Mouse (Mus musculus) liver, postnatal 0 days (tissue): ENCODE measurements at regions not wholly inside any gene's neighbourhood (a gene's known extent, or its start where the extent isn't known, plus 50 kb on each side); places are given as distances from the start of the nearest gene placed in this dataset.

Source experiments
- ATAC-seq: fragments of 200-750 bp; cut with Nextera tagmentation; 2 replicates; pipeline ENCODE4 v1.8.0; 2017; ENCODE audit warnings: mild to moderate bottlenecking, moderate library complexity
- DNase-seq: peaks from one replicate; pipeline ENCODE4 v3.0.0-alpha.2; 2016
- H3K27ac ChIP-seq: fragments of 300-500 bp; sonication (generic); 2 replicates; pipeline ENCODE4 v1.5.1; 2014; ENCODE audit warnings: antibody characterized with exemption, moderate library complexity, mild to moderate bottlenecking, low read depth
- H3K27me3 ChIP-seq: fragments of 300-500 bp; sonication (generic); 2 replicates; pipeline ENCODE4 v1.6.1; 2014; ENCODE audit warnings: low read length, control low read depth, mixed read lengths; ENCODE audit not compliant: insufficient read depth
- H3K36me3 ChIP-seq: fragments of 300-500 bp; sonication (generic); replicated peaks from 2 replicates; pipeline ENCODE4 v1.6.1; 2014; ENCODE audit warnings: mild to moderate bottlenecking, control low read depth, low read length, moderate library complexity, mixed read lengths; ENCODE audit not compliant: insufficient read depth
- H3K4me1 ChIP-seq: fragments of 300-500 bp; sonication (generic); 2 replicates; pipeline ENCODE4 v1.6.1; 2014; ENCODE audit warnings: antibody characterized with exemption, mild to moderate bottlenecking, control low read depth; ENCODE audit not compliant: insufficient read depth
- H3K4me2 ChIP-seq: fragments of 300-500 bp; sonication (generic); 2 replicates; pipeline ENCODE4 v1.6.1; 2014; ENCODE audit warnings: low read depth, mild to moderate bottlenecking, low read length, moderate library complexity, mixed read lengths
- H3K4me3 ChIP-seq: fragments of 300-500 bp; sonication (generic); 2 replicates; pipeline ENCODE4 v1.5.1; 2014; ENCODE audit warnings: low read depth, low read length
- H3K9ac ChIP-seq: fragments of 300-500 bp; sonication (generic); replicated peaks from 2 replicates; pipeline ENCODE4 v1.6.1; 2014; ENCODE audit warnings: mild to moderate bottlenecking, moderate library complexity
- H3K9me3 ChIP-seq: fragments of 300-500 bp; sonication (generic); 2 replicates; pipeline ENCODE4 v1.6.1; 2016; ENCODE audit warnings: mild to moderate bottlenecking, control low read depth, low read length, mixed read lengths
- CTCF ChIP-seq: sonication (generic); IDR thresholded peaks from 2 replicates; pipeline ENCODE4 v1.5.1; 2016; ENCODE audit warnings: antibody characterized with exemption, low read depth
- EP300 ChIP-seq: IDR thresholded peaks from 2 replicates; pipeline ENCODE4 v1.6.1; 2016; ENCODE audit warnings: antibody characterized with exemption, low read depth, mild to moderate bottlenecking
- WGBS: fragments of 180-500 bp; shearing (Covaris S2); extraction: QIAGEN DNeasy Blood & Tissue Kit; methylation state at CpG from one replicate; pipeline ENCODE4 v1.1.7; 2014; ENCODE audit not compliant: insufficient replicate concordance; 5-methylcytosine and 5-hydroxymethylcytosine counted together

GRCm38 (mm10) chr4:81969621-81970115 lies 527.1 kb upstream of the Mpdz start:
- Histone ChIP-seq H3K36me3 (no peaks in the 10 kb centered on the region), H3K4me3 (no peak overlapping the region), H3K4me2 (no peak overlapping the region), H3K4me1 (no peaks in the 10 kb centered on the region), H3K9me3 (no peaks in the 10 kb centered on the region), H3K9ac (no peak overlapping the region), H3K27ac (no peak overlapping the region), H3K27me3 (no peaks in the 10 kb centered on the region)
- no peak for TF ChIP-seq EP300
- no peak for DNase-seq
- 62% methylated on average over 3 of the region's 3 CpGs for WGBS
- ATAC-seq = no peak

- no peak overlapping the region for H3K4me3 ChIP-seq
- no peak overlapping the region for H3K27ac ChIP-seq
- TF ChIP-seq EP300 (no peak), CTCF (no peak)
- no peaks in the 10 kb centered on the region for H3K27me3 ChIP-seq
- no peaks in the 10 kb centered on the region for H3K36me3 ChIP-seq
- H3K9ac ChIP-seq = no peak overlapping the region
- ATAC-seq = no peak
- no peak overlapping the region for H3K4me2 ChIP-seq
- DNase-seq = no peak
- H3K4me1 ChIP-seq = no peaks in the 10 kb centered on the region
- H3K9me3 ChIP-seq = no peaks in the 10 kb centered on the region
- 78% methylated on average over 1 of the region's 1 CpGs for WGBS
Measured at GRCm38 (mm10) chr4:81966054-81966623, 523.5 kb upstream of the Mpdz start.

GRCm38 (mm10) chr4:81963112-81963511 lies 520.5 kb upstream of the Mpdz start:
- WGBS = 75% methylated on average over 10 of the region's 10 CpGs
- DNase-seq (no peak), ATAC-seq (no peak)
- no peak overlapping the region for H3K4me3 ChIP-seq
- H3K36me3 ChIP-seq = no peaks in the 10 kb centered on the region
- no peaks in the 10 kb centered on the region for H3K4me1 ChIP-seq
- no peak overlapping the region for H3K4me2 ChIP-seq
- H3K9ac ChIP-seq = no peak overlapping the region
- TF ChIP-seq CTCF (no peak), EP300 (no peak)
- no peaks in the 10 kb centered on the region for H3K27me3 ChIP-seq
- no peaks in the 10 kb centered on the region; the same call in 1 of the 2 replicates for H3K9me3 ChIP-seq
- no peak overlapping the region for H3K27ac ChIP-seq

GRCm38 (mm10) chr4:81962586-81962985 lies 520.0 kb upstream of the Mpdz start:
- no peak overlapping the region for H3K4me3 ChIP-seq
- no peaks in the 10 kb centered on the region for H3K27me3 ChIP-seq
- no peaks in the 10 kb centered on the region for H3K4me1 ChIP-seq
- H3K27ac ChIP-seq = no peak overlapping the region
- no peaks in the 10 kb centered on the region for H3K36me3 ChIP-seq
- H3K9me3 ChIP-seq = no peaks in the 10 kb centered on the region; the same call in 1 of the 2 replicates
- H3K9ac ChIP-seq = no peak overlapping the region
- no peak overlapping the region for H3K4me2 ChIP-seq
- 72% methylated on average over 5 of the region's 5 CpGs for WGBS
- TF ChIP-seq EP300 (no peak), CTCF (no peak)
- ATAC-seq (no peak), DNase-seq (no peak)

GRCm38 (mm10) chr4:81960552-81961534 lies 518.2 kb upstream of the Mpdz start:
- Histone ChIP-seq H3K4me2 (no peak overlapping the region), H3K4me1 (no peaks in the 10 kb centered on the region), H3K36me3 (no peaks in the 10 kb centered on the region), H3K9me3 (no peaks in the 10 kb centered on the region; the same call in 1 of the 2 replicates), H3K27ac (no peak overlapping the region), H3K4me3 (no peak overlapping the region), H3K9ac (no peak overlapping the region), H3K27me3 (no peaks in the 10 kb centered on the region)
- ATAC-seq (no peak), DNase-seq (no peak)
- TF ChIP-seq CTCF (no peak), EP300 (no peak)
- WGBS = 79% methylated on average over 16 of the region's 16 CpGs

GRCm38 (mm10) chr4:81956926-81957694 lies 514.5 kb upstream of the Mpdz start:
- no peaks in the 10 kb centered on the region; the same call in 1 of the 2 replicates for H3K9me3 ChIP-seq
- no peak for ATAC-seq

More at GRCm38 (mm10) chr4:81956926-81957694, 514.5 kb upstream of the Mpdz start:
- Histone ChIP-seq H3K4me3 (no peak overlapping the region), H3K4me1 (no peaks in the 10 kb centered on the region), H3K36me3 (no peaks in the 10 kb centered on the region), H3K27me3 (no peaks in the 10 kb centered on the region), H3K4me2 (no peak overlapping the region), H3K27ac (no peak overlapping the region), H3K9ac (no peak overlapping the region)
- DNase-seq = no peak
- 63% methylated on average over 6 of the region's 6 CpGs for WGBS
- TF ChIP-seq EP300 (no peak), CTCF (no peak)
